Mouse (Mus musculus) embryo, embryonic 10 days (tissue): ENCODE results near the gene Ephx4.
"Not testable (repeated sequence)": the region's sequence is repeated elsewhere in the genome, so short reads cannot be mapped to it uniquely, and the experiment has no call there.

Source experiments
- DNase-seq: peaks from one replicate; pipeline ENCODE4 v3.0.0-alpha.2; 2015; ENCODE audit warnings: low spot score

Ephx4 gene

GRCm38 (mm10) chr5:107402436-107402835, at the start of gene Ephx4:
TSS of gene Ephx4 (plus strand) at chr5:107402736.
- no peak for DNase-seq

DNA sequence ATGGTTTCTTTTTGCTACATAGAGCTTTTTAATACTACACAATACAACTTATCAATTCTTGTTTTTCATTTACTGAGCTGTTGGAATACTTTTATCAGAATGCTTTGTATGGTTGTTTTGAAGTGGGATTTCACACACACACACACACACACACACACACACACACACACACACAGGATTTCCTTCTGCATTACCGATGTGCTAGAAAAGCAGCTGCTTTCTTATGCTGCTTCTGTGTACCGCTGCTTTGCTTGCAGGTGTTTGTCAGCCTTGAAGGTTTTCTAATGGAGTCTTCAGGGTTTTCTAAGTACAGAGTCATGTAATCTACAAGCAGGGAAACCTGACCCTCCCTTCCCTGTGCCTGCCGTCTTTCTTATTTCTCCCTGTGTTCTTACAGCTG, 48.6 kb upstream of the Ephx4 start:
- no peak for DNase-seq

DNA sequence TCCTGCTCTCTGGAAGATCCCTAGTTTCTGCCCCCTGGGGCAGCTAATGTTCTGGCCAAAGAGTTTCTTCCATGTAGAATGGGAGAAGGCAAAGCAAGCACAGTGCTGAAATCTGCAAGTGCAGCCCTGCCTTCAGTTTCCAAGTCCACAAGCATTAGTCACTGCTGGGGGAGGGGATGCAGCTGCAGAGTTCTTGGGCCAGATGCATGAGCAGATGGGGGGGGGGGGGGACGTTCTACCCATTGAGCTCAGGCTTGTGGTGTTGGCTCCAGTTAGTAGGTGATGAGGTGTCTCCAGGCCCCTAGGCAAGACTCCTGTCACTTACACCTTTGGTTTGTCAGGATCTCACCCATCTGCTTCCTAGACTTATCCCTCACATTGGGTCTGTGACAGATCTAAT, 46.7 kb upstream of the Ephx4 start:
- no peak for DNase-seq

GRCm38 (mm10) chr5:107357723-107358122, 44.8 kb upstream of the Ephx4 start:
- no peak for DNase-seq

- DNase-seq: peak; percentile 91
Observed at GRCm38 (mm10) chr5:107359395-107360053, 43.0 kb upstream of the Ephx4 start.

GRCm38 (mm10) chr5:107360054-107360730, 42.3 kb upstream of the Ephx4 start:
- no peak for DNase-seq

DNA sequence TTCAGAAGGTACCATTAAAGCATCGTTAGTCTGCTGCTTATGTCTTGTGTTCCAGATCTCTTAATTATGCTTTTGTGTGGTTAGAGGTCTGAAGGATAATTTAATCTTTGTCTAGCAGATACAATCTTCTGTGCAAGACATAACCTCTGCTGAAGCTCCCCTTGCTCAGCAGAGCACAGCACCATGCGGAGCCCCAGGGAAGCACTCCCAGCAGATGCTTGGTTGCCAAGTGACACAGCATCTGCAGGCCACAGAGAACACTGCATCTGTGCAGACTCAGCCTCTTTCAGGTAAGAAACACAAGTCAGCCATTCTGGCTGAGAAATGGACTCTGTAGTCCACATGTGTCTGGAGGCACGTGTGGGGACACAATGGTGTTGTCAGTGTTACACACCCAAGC, 32.5 kb upstream of the Ephx4 start:
- DNase-seq: no peak

DNA sequence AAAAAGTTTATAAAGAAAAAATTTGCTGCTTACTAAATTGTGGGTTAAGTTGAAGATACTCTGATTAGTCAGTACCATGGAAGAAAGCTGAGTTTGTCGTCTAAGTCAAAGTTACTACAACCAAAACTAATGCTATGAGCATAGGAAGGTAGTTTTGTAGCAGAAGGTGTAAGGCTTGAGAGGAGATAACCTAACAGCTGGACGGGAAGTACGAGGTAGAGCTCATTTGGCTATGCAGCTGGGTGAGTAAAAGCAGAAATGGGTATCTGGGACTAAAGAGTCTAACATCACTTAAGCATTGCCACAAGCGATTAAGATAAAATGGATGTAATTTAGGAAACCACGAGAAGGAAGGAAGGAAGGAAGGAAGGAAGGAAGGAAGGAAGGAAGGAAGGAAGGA, 31.2 kb upstream of the Ephx4 start:
- no peak for DNase-seq

GRCm38 (mm10) chr5:107373256-107373655, 29.3 kb upstream of the Ephx4 start:
- DNase-seq: no peak

- not testable (repeated sequence) for DNase-seq
Observed at GRCm38 (mm10) chr5:107386448-107386847, 16.1 kb upstream of the Ephx4 start.

DNA sequence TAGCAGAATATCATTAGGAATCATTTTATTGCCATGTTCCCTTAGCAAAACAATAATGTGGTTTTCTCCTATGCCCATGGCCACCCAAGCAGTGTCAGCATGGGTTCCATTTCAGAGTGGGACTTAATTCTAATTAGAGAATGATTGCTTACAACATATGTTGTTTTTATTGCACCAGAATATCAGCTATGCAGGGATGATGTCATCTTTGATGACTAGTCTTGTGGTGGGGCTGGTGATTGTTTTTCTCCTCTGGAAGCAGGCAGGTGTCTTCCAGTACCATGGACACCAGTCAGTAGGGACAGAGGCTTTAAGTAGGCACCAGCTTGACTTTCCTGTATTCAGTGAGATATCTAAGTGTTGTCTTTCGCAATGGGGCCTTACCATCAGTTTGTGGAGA, 14.7 kb upstream of the Ephx4 start:
- no peak for DNase-seq

DNA sequence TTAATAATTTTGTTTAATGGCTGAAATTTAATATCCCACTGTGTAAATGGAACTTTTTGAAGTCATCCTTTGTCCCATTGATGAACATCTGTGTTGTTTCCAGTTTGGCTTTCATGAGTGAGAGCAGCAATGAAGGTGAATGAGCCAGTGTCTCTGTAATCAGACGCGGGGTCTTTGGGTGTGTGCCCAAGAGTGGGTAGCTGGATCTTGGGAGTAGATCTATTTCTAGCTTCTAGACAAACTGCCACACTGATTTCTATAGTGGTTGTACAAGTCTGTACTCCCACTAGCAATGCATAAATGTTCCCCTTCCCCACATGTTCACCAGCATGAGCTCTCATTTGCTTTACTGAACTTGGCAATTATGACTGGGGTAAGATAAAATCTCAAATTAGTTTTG, 13.2 kb upstream of the Ephx4 start:
- DNase-seq: no peak

- no peak for DNase-seq
Observed at GRCm38 (mm10) chr5:107394437-107394836, 8.1 kb upstream of the Ephx4 start.

GRCm38 (mm10) chr5:107403011-107403946, 743 bp downstream of the Ephx4 start:
- peak; percentile 41 for DNase-seq

DNA sequence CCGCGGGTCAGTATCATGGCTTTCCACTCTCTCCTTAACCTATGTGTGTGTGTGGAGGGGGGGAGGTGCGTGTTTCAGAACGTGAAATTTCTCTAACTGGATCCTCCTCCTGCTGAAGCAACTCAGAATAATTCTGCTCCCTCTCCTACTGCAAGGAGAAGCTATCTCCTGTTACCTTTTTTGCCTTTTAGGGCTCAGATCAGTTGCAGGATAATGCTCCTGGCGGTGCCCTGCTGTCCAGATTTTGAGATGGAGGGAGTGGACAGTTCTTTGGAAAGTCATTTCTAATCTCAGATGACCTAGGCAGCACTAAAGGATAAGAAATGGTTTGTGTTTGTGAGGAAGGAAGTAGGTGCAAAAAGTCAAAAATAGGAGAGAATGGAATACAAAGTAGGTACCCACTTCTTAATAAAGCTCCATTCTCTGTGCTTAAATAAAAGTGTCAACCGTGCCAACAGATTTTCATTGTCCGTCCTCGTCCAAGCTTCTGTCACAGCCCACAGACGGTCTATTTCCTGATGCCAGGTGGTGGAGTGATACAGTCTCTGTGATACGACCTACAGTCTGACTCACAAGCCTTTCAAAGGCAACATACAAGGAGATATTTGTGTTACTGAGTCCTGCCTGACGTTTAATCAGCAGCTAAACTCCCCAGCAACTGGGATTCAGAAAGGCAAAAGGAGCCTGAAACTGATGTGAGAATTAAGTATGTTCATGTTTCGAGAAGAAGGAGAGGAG, 1.6 kb downstream of the Ephx4 start:
- DNase-seq: no peak

- no peak for DNase-seq
Observed at GRCm38 (mm10) chr5:107405361-107405760, 2.8 kb downstream of the Ephx4 start.

GRCm38 (mm10) chr5:107410305-107410704, 7.8 kb downstream of the Ephx4 start:
- DNase-seq: no peak

GRCm38 (mm10) chr5:107411326-107411725, 8.8 kb downstream of the Ephx4 start:
- DNase-seq: no peak

DNA sequence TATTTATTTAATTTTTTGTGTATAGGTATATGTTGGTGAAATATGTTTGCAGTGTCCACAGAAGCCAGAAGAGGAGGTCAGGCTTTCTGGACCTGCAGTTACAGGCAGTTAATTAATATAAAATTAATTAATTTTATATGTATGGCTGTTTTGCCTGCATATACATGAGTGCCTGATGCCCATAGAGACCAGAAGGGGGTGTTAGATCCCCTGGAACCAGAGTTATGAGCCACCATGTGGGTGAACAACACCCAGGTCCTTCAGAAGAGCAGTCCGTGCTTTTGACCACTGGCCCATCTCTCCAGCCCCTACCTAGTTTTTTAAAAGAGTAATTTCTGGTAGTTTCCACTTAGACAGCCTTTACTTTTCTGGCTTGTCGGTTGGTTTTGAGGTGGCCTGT, 9.7 kb downstream of the Ephx4 start:
- DNase-seq: no peak

- DNase-seq: no peak
Observed at GRCm38 (mm10) chr5:107415098-107415497, 12.6 kb downstream of the Ephx4 start.

GRCm38 (mm10) chr5:107421676-107422075, 19.1 kb downstream of the Ephx4 start:
- DNase-seq: no peak

DNA sequence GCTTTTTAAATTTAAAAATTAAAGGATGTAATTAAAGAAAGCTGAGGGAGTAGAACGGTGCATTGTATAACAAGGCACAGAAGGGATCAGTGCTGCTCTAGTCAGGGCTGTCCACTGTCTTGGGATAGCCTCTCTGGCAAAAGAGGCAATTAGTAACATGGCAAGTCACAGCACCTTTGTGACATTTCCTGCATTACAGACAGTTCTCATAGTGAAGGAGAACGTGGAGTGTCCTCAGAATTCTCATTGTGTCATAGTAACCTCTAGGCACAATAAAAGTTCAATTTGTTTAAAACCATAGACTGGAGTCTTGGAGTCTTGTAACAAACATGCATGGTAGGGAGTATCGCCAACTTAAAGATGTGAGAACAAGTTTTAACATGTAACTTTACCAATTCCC, 28.7 kb downstream of the Ephx4 start, which contains the start of gene Lpcat2b:
Lpcat2b (plus strand) TSS at position 301 of the 400 bp plus-strand sequence.
- DNase-seq: no peak
